Mouse (Mus musculus) brown adipose tissue, adult 24 weeks (tissue): ENCODE results near the gene Gm10490. TPM values are rescaled to one million over a fixed set of nuclear protein-coding genes. Genes with fewer than 3 reads are reported as not detected.
"Not testable (repeated sequence)": the region's sequence is repeated elsewhere in the genome, so short reads cannot be mapped to it uniquely, and the experiment has no call there.

Source experiments
- H3K27ac ChIP-seq: fragments of 200-500 bp; replicated peaks from 2 replicates; pipeline ENCODE4 v1.5.1; 2012; ENCODE audit warnings: low read depth, mild to moderate bottlenecking, low read length
- H3K4me1 ChIP-seq: fragments of 200-500 bp; 2 replicates; pipeline ENCODE4 v1.6.1; 2012; ENCODE audit warnings: low read length, mixed read lengths; ENCODE audit not compliant: control insufficient read depth, insufficient read depth, insufficient read length
- H3K4me3 ChIP-seq: fragments of 200-500 bp; 2 replicates; pipeline ENCODE4 v1.5.1; 2012; ENCODE audit warnings: low read depth, mild to moderate bottlenecking, low read length, moderate library complexity; ENCODE audit not compliant: insufficient read depth
- polyA plus RNA-seq: library from polyadenylated mRNA; stranded (reverse); fragments of >200 nt; gene quantifications from 2 replicates; pipeline ENCODE4 v1.2.4, GENCODE M21; 2012; ENCODE audit not compliant: missing spikeins, insufficient read depth, insufficient read length

Gene Gm10490
- not detected in 2 replicates for polyA plus RNA-seq

GRCm38 (mm10) chrX:7909242-7909641, at the start of gene Gm10490:
Gene Gm10490 (plus strand): TSS chrX:7909542.
- H3K27ac ChIP-seq, H3K4me3 ChIP-seq, H3K4me1 ChIP-seq: not testable (repeated sequence)

GRCm38 (mm10) chrX:7863181-7863580, 46.2 kb upstream of the Gm10490 start:
- no peak overlapping the region for H3K27ac ChIP-seq

GRCm38 (mm10) chrX:7864551-7864950, 44.8 kb upstream of the Gm10490 start:
- H3K27ac ChIP-seq: no peak overlapping the region
- no peaks in the 10 kb centered on the region for H3K4me1 ChIP-seq

More at GRCm38 (mm10) chrX:7863181-7863580, 46.2 kb upstream of the Gm10490 start:
- Histone ChIP-seq H3K4me1 (no peaks in the 10 kb centered on the region), H3K4me3 (no peak overlapping the region)

GRCm38 (mm10) chrX:7865343-7865742, 44.0 kb upstream of the Gm10490 start:
- Histone ChIP-seq H3K4me1 (no peaks in the 10 kb centered on the region), H3K4me3 (no peak overlapping the region), H3K27ac (no peak overlapping the region)

More at GRCm38 (mm10) chrX:7864551-7864950, 44.8 kb upstream of the Gm10490 start:
- H3K4me3 ChIP-seq: no peak overlapping the region

- no peaks in the 10 kb centered on the region for H3K4me1 ChIP-seq
- H3K27ac ChIP-seq: no peak overlapping the region
- no peak overlapping the region for H3K4me3 ChIP-seq
These were observed 43.6 kb upstream of the Gm10490 start for GRCm38 (mm10) chrX:7865786-7866185.

GRCm38 (mm10) chrX:7867141-7867540, 42.2 kb upstream of the Gm10490 start:
- Histone ChIP-seq H3K4me3 (no peak overlapping the region), H3K4me1 (no peaks in the 10 kb centered on the region), H3K27ac (no peak overlapping the region)

GRCm38 (mm10) chrX:7868506-7868905, 40.8 kb upstream of the Gm10490 start:
- no peak overlapping the region for H3K4me3 ChIP-seq
- H3K4me1 ChIP-seq: no peaks in the 10 kb centered on the region
- no peak overlapping the region for H3K27ac ChIP-seq

GRCm38 (mm10) chrX:7869826-7870225, 39.5 kb upstream of the Gm10490 start:
- H3K4me3 ChIP-seq: no peak overlapping the region
- H3K27ac ChIP-seq: no peak overlapping the region
- H3K4me1 ChIP-seq: no peaks in the 10 kb centered on the region

GRCm38 (mm10) chrX:7878007-7878419, 31.3 kb upstream of the Gm10490 start, which contains the start of gene Pim2:
Gene Pim2 (plus strand): TSS chrX:7878262.
- no peak within 1 kb of the TSS for H3K27ac ChIP-seq
- peak within 1 kb of the TSS; percentile 62 for H3K4me3 ChIP-seq
- H3K4me1 ChIP-seq: peaks cover 2% of the 10 kb centered on the region; the same call in 1 of the 2 replicates

GRCm38 (mm10) chrX:7878495-7878894, 30.8 kb upstream of the Gm10490 start:
- Histone ChIP-seq H3K4me3 (peak overlapping the region; percentile 62), H3K27ac (no peak overlapping the region), H3K4me1 (peaks cover 2% of the 10 kb centered on the region; the same call in 1 of the 2 replicates)

GRCm38 (mm10) chrX:7879819-7880218, 29.5 kb upstream of the Gm10490 start:
- H3K4me3 ChIP-seq: no peak overlapping the region; the same call in 1 of the 2 replicates
- no peak overlapping the region for H3K27ac ChIP-seq

GRCm38 (mm10) chrX:7883841-7884567, 25.3 kb upstream of the Gm10490 start, which contains the start of gene Slc35a2:
Gene Slc35a2 (plus strand): TSS chrX:7884028.
- Histone ChIP-seq H3K4me1 (no peaks in the 10 kb centered on the region), H3K27ac (peak within 1 kb of the TSS; percentile 79), H3K4me3 (peak within 1 kb of the TSS; percentile 86)

More at GRCm38 (mm10) chrX:7879819-7880218, 29.5 kb upstream of the Gm10490 start:
- peaks cover 2% of the 10 kb centered on the region; the same call in 1 of the 2 replicates for H3K4me1 ChIP-seq

- Histone ChIP-seq H3K27ac (peak overlapping the region; percentile 66), H3K4me1 (no peaks in the 10 kb centered on the region), H3K4me3 (peak overlapping the region; percentile 67)
These were observed 11.1 kb upstream of the Gm10490 start for GRCm38 (mm10) chrX:7898211-7898610.

- peak within 1 kb of the TSS; percentile 96 for H3K4me3 ChIP-seq
- H3K27ac ChIP-seq: peak within 1 kb of the TSS; percentile 98
- H3K4me1 ChIP-seq: no peaks in the 10 kb centered on the region
These were observed 10.2 kb upstream of the Gm10490 start, which contains the start of the genes Pqbp1 and Timm17b for GRCm38 (mm10) chrX:7898880-7899874. Gene Pqbp1 (minus strand): TSS chrX:7899269. Gene Timm17b (plus strand): TSS chrX:7899357.

- H3K4me3 ChIP-seq: no peak overlapping the region
- H3K27ac ChIP-seq: no peak overlapping the region
- H3K4me1 ChIP-seq: no peaks in the 10 kb centered on the region
These were observed 4.9 kb upstream of the Gm10490 start for GRCm38 (mm10) chrX:7904441-7904840.
